Mouse (Mus musculus) liver, embryonic 14.5 days (tissue): Measurements from ENCODE around the gene Stra8.

Source experiments
- CTCF ChIP-seq: IDR thresholded peaks from 2 replicates; pipeline ENCODE4 v1.5.1; 2016; ENCODE audit warnings: antibody characterized with exemption, low read depth, control low read depth
- EP300 ChIP-seq: IDR thresholded peaks from 2 replicates; pipeline ENCODE4 v1.6.1; 2016; ENCODE audit warnings: antibody characterized with exemption, low read depth

GRCm38 (mm10) chr6:34899127-34899526, 20.8 kb upstream of the Stra8 start:
- TF ChIP-seq CTCF (no peak), EP300 (no peak)
